Mouse (Mus musculus): Measurements from ENCODE around the gene Vasp. TPM values are rescaled to one million over a fixed set of nuclear protein-coding genes. Genes with fewer than 3 reads are reported as not detected.

Vasp gene
- polyA plus RNA-seq, 1 experiment from 2014 or later, result 109 TPM

DNA sequence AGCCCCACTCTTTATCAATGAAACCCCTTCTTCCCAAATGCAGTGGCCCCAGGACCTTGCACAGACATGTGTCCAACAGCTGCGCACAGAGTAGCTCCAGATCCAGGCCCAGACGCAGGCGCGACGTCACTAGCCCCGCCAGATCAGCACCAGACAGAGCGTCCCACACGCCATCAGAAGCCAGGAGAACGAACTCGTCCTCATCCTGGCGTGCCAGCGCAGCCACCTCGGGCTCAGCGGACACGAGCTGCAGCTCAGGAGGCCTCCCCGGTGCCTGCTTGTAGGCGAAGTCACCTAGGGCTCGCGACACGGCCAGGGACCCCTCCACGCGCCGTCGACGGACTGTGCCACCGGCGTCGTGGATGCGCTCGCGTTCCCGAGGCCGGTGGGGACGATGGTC is 7.4 kb upstream of the Vasp start:
- Histone ChIP-seq H3K9ac (replicated peaks; ENCODE audit: low read depth) (no peak overlapping the region), H3K27me3 (replicated peaks; ENCODE audit: insufficient read depth, low read length) (peaks cover 50% of the 10 kb centered on the region), H3K4me3 (ENCODE audit: low read depth, low read length) (no peak overlapping the region), H3K36me3 (ENCODE audit: insufficient read depth, low read length) (no peaks in the 10 kb centered on the region), H3K4me1 (ENCODE audit: insufficient read depth, low read depth, low read length) (no peaks in the 10 kb centered on the region; the same call in 1 of the 2 replicates), H3K4me2 (replicated peaks; ENCODE audit: low read depth, low read length) (no peak overlapping the region), H3K9me3 (ENCODE audit: low read length) (no peaks in the 10 kb centered on the region), H3K27ac (ENCODE audit: low read length) (no peak overlapping the region)
- DNase-seq (ENCODE audit: low spot score), result no peak
- ATAC-seq, result no peak
- 6% methylated on average over 34 of the region's 34 CpGs for WGBS
- TF ChIP-seq EP300 (IDR thresholded peaks at IDR 0.05) (no peak), CTCF (IDR thresholded peaks at IDR 0.05) (no peak)

GRCm38 (mm10) chr7:19276253-19276652 is 4.6 kb upstream of the Vasp start:
- Histone ChIP-seq H3K9me3 (ENCODE audit: low read length) (no peaks in the 10 kb centered on the region), H3K27me3 (replicated peaks; ENCODE audit: insufficient read depth, low read length) (peaks cover 36% of the 10 kb centered on the region), H3K36me3 (ENCODE audit: insufficient read depth, low read length) (no peaks in the 10 kb centered on the region), H3K4me1 (ENCODE audit: insufficient read depth, low read depth, low read length) (peaks cover 5% of the 10 kb centered on the region; the same call in 1 of the 2 replicates), H3K4me2 (replicated peaks; ENCODE audit: low read depth, low read length) (no peak overlapping the region), H3K27ac (ENCODE audit: low read length) (no peak overlapping the region), H3K4me3 (ENCODE audit: low read depth, low read length) (no peak overlapping the region), H3K9ac (replicated peaks; ENCODE audit: low read depth) (no peak overlapping the region)
- ATAC-seq, result no peak
- DNase-seq (ENCODE audit: low spot score), result no peak
- 33% methylated on average over 4 of the region's 4 CpGs for WGBS
- TF ChIP-seq EP300 (IDR thresholded peaks at IDR 0.05), result no peak
- TF ChIP-seq CTCF (IDR thresholded peaks at IDR 0.05), result peak; percentile 53

DNA sequence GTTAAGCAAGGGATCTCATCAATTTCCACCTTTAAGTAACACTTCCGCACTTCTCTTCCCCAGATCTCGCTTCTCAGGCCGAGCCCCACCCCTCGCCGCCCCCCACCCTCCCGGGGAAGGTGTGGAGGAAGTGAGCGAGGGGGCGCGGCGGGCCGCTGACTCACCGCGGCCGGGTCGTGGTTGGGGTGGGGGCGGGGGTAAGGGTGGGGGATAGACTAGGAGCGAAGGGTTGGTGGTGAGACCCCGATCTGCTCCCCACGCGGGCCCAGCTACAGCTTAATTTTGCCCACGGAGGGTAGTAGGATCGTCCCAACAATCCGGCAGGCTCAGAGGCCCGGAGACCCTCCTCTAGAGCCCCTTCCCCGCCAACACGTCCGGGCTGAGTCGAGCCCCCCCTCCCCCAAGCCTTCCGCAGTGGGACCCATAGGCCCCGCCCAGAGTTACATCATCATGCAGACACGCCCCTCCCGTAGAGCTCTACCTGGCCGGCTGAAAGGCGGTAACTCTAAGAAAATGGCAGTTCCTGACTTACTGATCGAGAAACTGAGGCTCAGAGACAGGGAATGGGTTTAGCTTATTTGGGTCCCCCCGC is 652 bp upstream of the Vasp start:
- ATAC-seq, result peak; percentile 56
- TF ChIP-seq CTCF (IDR thresholded peaks at IDR 0.05), result no peak
- TF ChIP-seq EP300 (IDR thresholded peaks at IDR 0.05), result 0 out of 2 replicates have a peak, but pooled peaks have one; percentile 17

GRCm38 (mm10) chr7:19270509-19271237 is 944 bp downstream of the Vasp start:
- peak overlapping the region; percentile 90 for H3K4me3 ChIP-seq (ENCODE audit: low read depth, low read length)
- DNase-seq (ENCODE audit: low spot score) (peak; percentile 59), ATAC-seq (no peak)
- peak overlapping the region; percentile 91 for H3K4me2 ChIP-seq (replicated peaks; ENCODE audit: low read depth, low read length)
- no peaks in the 10 kb centered on the region for H3K9me3 ChIP-seq (ENCODE audit: low read length)
- TF ChIP-seq EP300 (IDR thresholded peaks at IDR 0.05) (no peak), CTCF (IDR thresholded peaks at IDR 0.05) (no peak)
- WGBS, result 0% methylated on average over 13 of the region's 21 CpGs
- H3K27me3 ChIP-seq (replicated peaks; ENCODE audit: insufficient read depth, low read length), result no peaks in the 10 kb centered on the region
- H3K27ac ChIP-seq (ENCODE audit: low read length), result peak overlapping the region; percentile 95
- peak overlapping the region; percentile 78 for H3K9ac ChIP-seq (replicated peaks; ENCODE audit: low read depth)
- no peaks in the 10 kb centered on the region for H3K36me3 ChIP-seq (ENCODE audit: insufficient read depth, low read length)
- H3K4me1 ChIP-seq (ENCODE audit: insufficient read depth, low read depth, low read length), result peaks cover 17% of the 10 kb centered on the region; the same call in 1 of the 2 replicates

More for the DNA sequence above, 652 bp upstream of the Vasp start:
- Histone ChIP-seq H3K9ac (replicated peaks; ENCODE audit: low read depth) (peak overlapping the region; percentile 78), H3K4me1 (ENCODE audit: insufficient read depth, low read depth, low read length) (peaks cover 8% of the 10 kb centered on the region; the same call in 1 of the 2 replicates), H3K36me3 (ENCODE audit: insufficient read depth, low read length) (no peaks in the 10 kb centered on the region), H3K4me3 (ENCODE audit: low read depth, low read length) (peak overlapping the region; percentile 90), H3K27me3 (replicated peaks; ENCODE audit: insufficient read depth, low read length) (no peaks in the 10 kb centered on the region), H3K9me3 (ENCODE audit: low read length) (no peaks in the 10 kb centered on the region), H3K4me2 (replicated peaks; ENCODE audit: low read depth, low read length) (peak overlapping the region; percentile 91), H3K27ac (ENCODE audit: low read length) (peak overlapping the region; percentile 95)
- WGBS, result under 1% methylated on average over 25 of the region's 36 CpGs
- peak; percentile 90 for DNase-seq (ENCODE audit: low spot score)

DNA sequence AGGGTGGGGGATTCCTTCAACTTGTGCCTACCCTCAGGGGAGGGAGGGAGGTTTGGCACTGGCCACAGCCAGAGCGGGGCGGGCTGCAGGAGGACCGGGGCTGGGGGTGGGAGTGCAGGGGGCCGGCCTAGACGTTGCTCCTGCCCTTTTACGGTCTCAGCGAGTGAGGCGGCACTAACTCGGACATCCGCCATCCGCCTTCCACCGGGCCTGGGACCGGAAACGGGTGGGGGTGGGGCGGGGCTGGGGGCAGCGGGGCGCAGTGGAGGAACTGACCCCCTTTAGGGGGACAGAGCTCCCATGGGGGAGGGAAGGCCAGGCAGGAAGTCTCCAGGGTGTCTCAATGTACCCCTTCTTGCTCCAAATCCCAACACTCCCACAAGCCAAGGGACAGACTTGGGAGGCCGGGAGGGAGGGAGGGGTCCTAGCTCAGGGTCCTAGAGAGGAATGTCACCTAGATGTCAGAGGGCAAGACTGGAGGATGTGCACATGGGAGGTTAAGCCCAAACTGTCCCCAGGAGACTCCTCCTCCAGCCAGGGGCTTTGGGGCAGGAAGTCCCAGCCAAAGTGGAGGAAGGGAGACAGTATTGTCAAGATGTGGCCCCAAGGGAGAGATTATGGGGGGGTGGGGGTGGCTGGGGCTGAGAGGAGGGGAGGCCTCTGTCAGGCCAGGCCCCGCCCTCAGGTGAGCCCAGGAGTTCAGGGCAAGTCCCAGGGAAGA is 1.7 kb downstream of the Vasp start:
- peak overlapping the region; percentile 90 for H3K4me3 ChIP-seq (ENCODE audit: low read depth, low read length)
- peak overlapping the region; percentile 78 for H3K9ac ChIP-seq (replicated peaks; ENCODE audit: low read depth)
- TF ChIP-seq EP300 (IDR thresholded peaks at IDR 0.05) (no peak), CTCF (IDR thresholded peaks at IDR 0.05) (no peak)
- H3K36me3 ChIP-seq (ENCODE audit: insufficient read depth, low read length), result no peaks in the 10 kb centered on the region; the same call in 1 of the 2 replicates
- DNase-seq (ENCODE audit: low spot score) (peak; percentile 95), ATAC-seq (peak; percentile 77)
- H3K27me3 ChIP-seq (replicated peaks; ENCODE audit: insufficient read depth, low read length), result no peaks in the 10 kb centered on the region
- H3K4me2 ChIP-seq (replicated peaks; ENCODE audit: low read depth, low read length), result peak overlapping the region; percentile 91
- H3K4me1 ChIP-seq (ENCODE audit: insufficient read depth, low read depth, low read length), result peaks cover 20% of the 10 kb centered on the region; the same call in 1 of the 2 replicates
- H3K9me3 ChIP-seq (ENCODE audit: low read length), result no peaks in the 10 kb centered on the region
- peak overlapping the region; percentile 95 for H3K27ac ChIP-seq (ENCODE audit: low read length)
- under 1% methylated on average over 16 of the region's 19 CpGs for WGBS

All from lung, postnatal 0 days (tissue).